Mouse (Mus musculus) intestine, postnatal 0 days (tissue): ENCODE results near the gene Gcm2. TPM values are rescaled to one million over a fixed set of nuclear protein-coding genes. Genes with fewer than 3 reads are reported as not detected.

Experiments used
- ATAC-seq: fragments of 200-750 bp; cut with Nextera tagmentation; 2 replicates; pipeline ENCODE4 v1.8.0; 2017; ENCODE audit warnings: mild to moderate bottlenecking, moderate TSS enrichment, moderate library complexity
- H3K27ac ChIP-seq: fragments of 300-500 bp; sonication (generic); 2 replicates; pipeline ENCODE4 v1.5.1; 2014; ENCODE audit warnings: mild to moderate bottlenecking, low read depth, low read length, moderate library complexity
- H3K27me3 ChIP-seq: fragments of 300-500 bp; sonication (generic); replicated peaks from 2 replicates; pipeline ENCODE4 v1.6.1; 2014; ENCODE audit warnings: low read length, mixed read lengths; ENCODE audit not compliant: control insufficient read depth, insufficient read depth
- H3K36me3 ChIP-seq: fragments of 300-500 bp; sonication (generic); 2 replicates; pipeline ENCODE4 v1.6.1; 2014; ENCODE audit warnings: mild to moderate bottlenecking, moderate library complexity; ENCODE audit not compliant: control insufficient read depth, insufficient read depth
- H3K4me1 ChIP-seq: fragments of 300-500 bp; sonication (generic); replicated peaks from 2 replicates; pipeline ENCODE4 v1.6.1; 2014; ENCODE audit warnings: antibody characterized with exemption, low read length, mixed read lengths; ENCODE audit not compliant: control insufficient read depth, insufficient read depth
- H3K4me2 ChIP-seq: fragments of 300-500 bp; sonication (generic); replicated peaks from 2 replicates; pipeline ENCODE4 v1.6.1; 2014; ENCODE audit warnings: low read depth, mild to moderate bottlenecking, moderate library complexity
- H3K4me3 ChIP-seq: fragments of 300-500 bp; sonication (generic); 2 replicates; pipeline ENCODE4 v1.5.1; 2014; ENCODE audit warnings: low read depth, low read length
- H3K9ac ChIP-seq: fragments of 300-500 bp; sonication (generic); 2 replicates; pipeline ENCODE4 v1.6.1; 2014; ENCODE audit warnings: mild to moderate bottlenecking, low read depth, low read length
- H3K9me3 ChIP-seq: fragments of 300-500 bp; sonication (generic); 2 replicates; pipeline ENCODE4 v1.6.1; 2016; ENCODE audit warnings: mixed run types; ENCODE audit not compliant: control insufficient read depth
- CTCF ChIP-seq: sonication (generic); IDR thresholded peaks from 2 replicates; pipeline ENCODE4 v1.5.1; 2016; ENCODE audit warnings: low read depth, mild to moderate bottlenecking, control low read depth, antibody characterized with exemption, moderate library complexity
- WGBS: fragments of 180-500 bp; shearing (Covaris S2); extraction: QIAGEN DNeasy Blood & Tissue Kit; methylation state at CpG from one replicate; pipeline ENCODE4 v1.1.7; 2014; 5-methylcytosine and 5-hydroxymethylcytosine counted together
- polyA plus RNA-seq: library from polyadenylated mRNA; unstranded; fragments of >200 nt; fragmentation: Nextera tagmentation; extraction: Ambion mirVana; gene quantifications from 2 replicates; pipeline ENCODE4 v1.2.1, GENCODE M21; 2015

The Gcm2 gene
- polyA plus RNA-seq, 1 experiment from 2014 or later, result not detected

DNA sequence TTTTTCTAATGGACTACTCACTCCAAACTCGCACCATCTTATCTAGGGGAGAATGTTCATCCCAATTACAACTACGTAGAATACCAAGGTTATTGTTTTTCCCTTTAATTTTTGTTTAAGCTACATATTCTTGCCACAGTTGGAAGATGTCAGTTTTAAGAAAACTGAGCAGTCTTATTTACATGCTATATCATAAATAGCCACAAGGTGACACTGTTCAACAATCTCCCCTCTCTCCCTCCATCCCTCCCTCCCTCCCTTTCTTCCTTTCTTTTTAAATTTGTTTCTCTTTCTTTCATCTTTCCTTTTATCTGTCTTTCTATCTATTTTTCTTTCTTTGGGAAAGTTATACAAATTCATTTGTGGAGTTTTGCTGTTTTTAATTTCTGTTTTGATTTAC, 25.7 kb downstream of the Gcm2 start:
- H3K9me3 ChIP-seq, result no peaks in the 10 kb centered on the region
- no peak overlapping the region for H3K4me3 ChIP-seq
- no peak overlapping the region for H3K27ac ChIP-seq
- 23% methylated on average over 2 of the region's 2 CpGs for WGBS
- H3K9ac ChIP-seq, result no peak overlapping the region
- H3K36me3 ChIP-seq, result no peaks in the 10 kb centered on the region
- no peaks in the 10 kb centered on the region for H3K4me1 ChIP-seq
- peak; percentile 76 for TF ChIP-seq CTCF
- H3K4me2 ChIP-seq, result no peak overlapping the region
- no peak for ATAC-seq
- no peaks in the 10 kb centered on the region for H3K27me3 ChIP-seq

GRCm38 (mm10) chr13:41084521-41084920, 26.3 kb downstream of the Gcm2 start:
- H3K4me1 ChIP-seq, result no peaks in the 10 kb centered on the region
- no peaks in the 10 kb centered on the region for H3K27me3 ChIP-seq
- H3K27ac ChIP-seq, result no peak overlapping the region
- 78% methylated on average over 3 of the region's 3 CpGs for WGBS
- no peak overlapping the region for H3K4me3 ChIP-seq
- no peaks in the 10 kb centered on the region for H3K36me3 ChIP-seq
- TF ChIP-seq CTCF, result no peak
- no peak overlapping the region for H3K4me2 ChIP-seq
- H3K9ac ChIP-seq, result no peak overlapping the region
- no peaks in the 10 kb centered on the region for H3K9me3 ChIP-seq
- no peak for ATAC-seq

DNA sequence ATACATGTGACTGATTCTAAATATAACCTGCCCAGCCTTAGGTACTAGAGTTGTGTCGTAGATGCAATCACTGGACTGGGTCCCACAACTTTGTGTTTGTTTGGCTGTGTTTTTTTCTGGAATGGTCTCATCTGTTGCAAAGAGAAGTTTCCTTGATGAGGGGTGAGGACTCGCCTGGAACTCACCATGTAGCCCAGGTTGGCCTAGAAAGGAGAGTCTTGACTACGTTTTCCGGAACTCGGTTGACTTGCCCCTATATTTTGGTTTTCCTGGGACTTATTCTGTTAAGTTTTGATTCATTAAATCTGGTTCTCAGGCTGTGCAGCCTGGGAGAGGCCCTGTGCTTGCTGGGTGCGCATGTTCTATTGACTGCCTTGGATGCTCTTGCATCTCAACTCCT, 30.1 kb downstream of the Gcm2 start:
- Histone ChIP-seq H3K36me3 (no peaks in the 10 kb centered on the region), H3K4me3 (no peak overlapping the region), H3K9me3 (no peaks in the 10 kb centered on the region), H3K9ac (no peak overlapping the region), H3K4me1 (no peaks in the 10 kb centered on the region), H3K27me3 (peaks cover 19% of the 10 kb centered on the region), H3K27ac (no peak overlapping the region), H3K4me2 (no peak overlapping the region)
- no peak for ATAC-seq
- TF ChIP-seq CTCF, result no peak
- WGBS, result 93% methylated on average over 6 of the region's 6 CpGs

DNA sequence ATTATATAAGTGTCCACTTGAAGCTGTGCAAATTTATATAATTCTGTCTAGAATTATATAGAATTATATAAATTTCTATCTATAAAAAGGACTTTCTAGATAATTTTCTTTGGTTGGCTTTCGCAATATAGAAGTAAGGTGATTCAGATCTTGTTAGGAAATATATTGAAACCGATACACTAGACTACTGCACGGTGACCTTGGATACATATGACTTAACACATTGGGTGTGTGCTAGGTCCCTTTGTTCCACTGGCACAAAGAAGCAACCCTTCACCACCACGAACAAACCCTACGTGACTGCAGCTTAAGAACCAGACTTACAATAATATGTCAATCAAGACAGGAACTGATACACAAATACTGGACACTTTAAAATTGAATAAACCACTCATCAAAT, 31.0 kb downstream of the Gcm2 start:
- Histone ChIP-seq H3K9ac (no peak overlapping the region), H3K4me2 (peak overlapping the region; percentile 81), H3K27me3 (peaks cover 19% of the 10 kb centered on the region), H3K4me1 (no peaks in the 10 kb centered on the region), H3K36me3 (no peaks in the 10 kb centered on the region), H3K4me3 (no peak overlapping the region), H3K9me3 (no peaks in the 10 kb centered on the region), H3K27ac (no peak overlapping the region)
- TF ChIP-seq CTCF, result no peak
- peak; percentile 26; the same call in 1 of the 2 replicates for ATAC-seq
- WGBS, result 43% methylated on average over 5 of the region's 5 CpGs

GRCm38 (mm10) chr13:41079421-41079780, 31.4 kb downstream of the Gcm2 start, which contains the start of gene Mak:
Gene Mak, minus strand, starts transcription at chr13:41079706.
- H3K9me3 ChIP-seq, result no peaks in the 10 kb centered on the region
- under 1% methylated on average over 40 of the region's 40 CpGs for WGBS
- H3K27me3 ChIP-seq, result peaks cover 19% of the 10 kb centered on the region
- H3K27ac ChIP-seq, result no peak within 1 kb of the TSS
- no peaks in the 10 kb centered on the region for H3K4me1 ChIP-seq
- H3K36me3 ChIP-seq, result no peaks in the 10 kb centered on the region
- no peak for TF ChIP-seq CTCF
- peak within 1 kb of the TSS; percentile 81 for H3K4me2 ChIP-seq
- H3K4me3 ChIP-seq, result peak within 1 kb of the TSS; percentile 38
- peak within 1 kb of the TSS; percentile 37; the same call in 1 of the 2 replicates for H3K9ac ChIP-seq
- peak; percentile 95 for ATAC-seq

DNA sequence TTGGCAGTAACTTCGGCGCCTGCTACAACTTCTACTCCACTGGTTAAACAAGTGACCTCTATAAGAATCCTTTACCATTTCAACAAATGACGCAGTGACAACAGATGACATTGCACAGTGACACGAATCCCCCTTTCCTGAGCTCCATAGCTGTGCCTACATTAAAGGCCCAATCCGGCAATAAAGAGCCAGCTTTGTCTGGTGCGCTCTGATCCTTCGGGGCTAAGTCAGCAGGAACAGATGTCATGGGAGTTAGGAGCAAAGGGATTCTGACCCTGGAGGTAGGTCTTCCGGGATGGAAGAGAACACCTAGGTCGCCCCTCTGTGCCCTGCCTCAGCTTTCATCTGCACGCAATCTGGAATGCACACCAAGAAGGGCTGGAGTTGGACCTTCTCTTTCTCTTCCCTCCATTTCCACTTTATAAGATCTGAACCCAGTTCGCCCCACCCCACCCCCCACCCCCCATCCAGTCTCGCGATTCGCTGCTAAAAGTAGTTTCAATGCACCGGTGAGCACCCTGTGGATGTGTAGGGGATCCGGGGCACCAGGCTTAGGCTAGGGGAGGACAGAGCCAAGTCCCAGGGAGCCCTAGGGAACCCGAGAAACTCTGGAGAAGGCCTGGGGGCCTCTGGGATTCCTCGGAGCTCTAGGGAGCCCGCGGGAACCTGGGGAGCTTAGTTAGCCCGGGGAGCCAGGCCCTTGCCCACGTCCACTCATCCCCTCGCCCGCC, 32.0 kb downstream of the Gcm2 start:
- peak overlapping the region; percentile 37; the same call in 1 of the 2 replicates for H3K9ac ChIP-seq
- no peak for ATAC-seq
- no peaks in the 10 kb centered on the region for H3K4me1 ChIP-seq
- peaks cover 19% of the 10 kb centered on the region for H3K27me3 ChIP-seq
- no peaks in the 10 kb centered on the region for H3K36me3 ChIP-seq
- peak overlapping the region; percentile 81 for H3K4me2 ChIP-seq
- no peak for TF ChIP-seq CTCF
- peak overlapping the region; percentile 38 for H3K4me3 ChIP-seq
- 14% methylated on average over 24 of the region's 24 CpGs for WGBS
- H3K9me3 ChIP-seq, result no peaks in the 10 kb centered on the region
- H3K27ac ChIP-seq, result no peak overlapping the region
